Mouse (Mus musculus) neural tube, embryonic 12.5 days (tissue): ENCODE measurements at regions not wholly inside any gene's neighbourhood (a gene's known extent, or its start where the extent isn't known, plus 50 kb on each side); places are given as distances from the start of the nearest gene placed in this dataset.

Experiments
- ATAC-seq: fragments of 200-750 bp; cut with Nextera tagmentation; 2 replicates; pipeline ENCODE4 v1.8.0; 2017; ENCODE audit warnings: low read depth, mild to moderate bottlenecking, moderate TSS enrichment, moderate library complexity; ENCODE audit not compliant: low FRiP score
- H3K27ac ChIP-seq: fragments of 300-500 bp; sonication (generic); 2 replicates; pipeline ENCODE4 v1.5.1; 2016
- H3K27me3 ChIP-seq: fragments of 300-500 bp; sonication (generic); replicated peaks from 2 replicates; pipeline ENCODE4 v1.6.1; 2016; ENCODE audit warnings: mild to moderate bottlenecking
- H3K36me3 ChIP-seq: fragments of 300-500 bp; sonication (generic); 2 replicates; pipeline ENCODE4 v1.6.1; 2016; ENCODE audit warnings: mild to moderate bottlenecking
- H3K4me1 ChIP-seq: fragments of 300-500 bp; sonication (generic); 2 replicates; pipeline ENCODE4 v1.6.1; 2016
- H3K4me2 ChIP-seq: fragments of 300-500 bp; sonication (generic); replicated peaks from 2 replicates; pipeline ENCODE4 v1.6.1; 2016; ENCODE audit warnings: mild to moderate bottlenecking
- H3K4me3 ChIP-seq: fragments of 300-500 bp; sonication (generic); 2 replicates; pipeline ENCODE4 v1.5.1; 2016
- H3K9ac ChIP-seq: fragments of 300-500 bp; sonication (generic); 2 replicates; pipeline ENCODE4 v1.6.1; 2016; ENCODE audit warnings: mild to moderate bottlenecking
- H3K9me3 ChIP-seq: fragments of 300-500 bp; sonication (generic); 2 replicates; pipeline ENCODE4 v1.6.1; 2016; ENCODE audit warnings: mild to moderate bottlenecking
- WGBS: fragments of 180-500 bp; shearing (Covaris S2); methylation state at CpG from one replicate; pipeline ENCODE4 v1.1.7; 2016; 5-methylcytosine and 5-hydroxymethylcytosine counted together

- no peak overlapping the region for H3K27ac ChIP-seq
- H3K36me3 ChIP-seq = no peaks in the 10 kb centered on the region
- no peak overlapping the region for H3K4me3 ChIP-seq
- no peaks in the 10 kb centered on the region for H3K9me3 ChIP-seq
- no peak for ATAC-seq
- H3K9ac ChIP-seq = no peak overlapping the region
- H3K27me3 ChIP-seq = no peaks in the 10 kb centered on the region
- H3K4me2 ChIP-seq = no peak overlapping the region
- no peaks in the 10 kb centered on the region for H3K4me1 ChIP-seq
- 7% methylated on average over 5 of the region's 5 CpGs for WGBS
These were observed 315.6 kb downstream of the Etv1 start for GRCm38 (mm10) chr12:39094638-39095230.

GRCm38 (mm10) chr12:39123391-39124095, 344.4 kb downstream of the Etv1 start:
- no peaks in the 10 kb centered on the region for H3K27me3 ChIP-seq
- no peak overlapping the region for H3K4me2 ChIP-seq
- H3K4me1 ChIP-seq = no peaks in the 10 kb centered on the region
- no peak overlapping the region for H3K27ac ChIP-seq
- no peak overlapping the region for H3K4me3 ChIP-seq
- H3K36me3 ChIP-seq = no peaks in the 10 kb centered on the region
- no peak for ATAC-seq
- no peak overlapping the region for H3K9ac ChIP-seq
- no peaks in the 10 kb centered on the region for H3K9me3 ChIP-seq
- 73% methylated on average over 3 of the region's 3 CpGs for WGBS

- Histone ChIP-seq H3K36me3 (no peaks in the 10 kb centered on the region), H3K9ac (no peak overlapping the region), H3K4me3 (no peak overlapping the region), H3K4me2 (no peak overlapping the region), H3K9me3 (no peaks in the 10 kb centered on the region), H3K27me3 (no peaks in the 10 kb centered on the region), H3K4me1 (no peaks in the 10 kb centered on the region), H3K27ac (no peak overlapping the region)
- ATAC-seq = peak; percentile 41; the same call in 1 of the 2 replicates
- WGBS = 50% methylated on average over 6 of the region's 6 CpGs
These were observed 375.5 kb downstream of the Etv1 start for GRCm38 (mm10) chr12:39154689-39155088.

GRCm38 (mm10) chr12:39176958-39177357, 397.8 kb downstream of the Etv1 start:
- 62% methylated on average over 4 of the region's 4 CpGs for WGBS
- no peaks in the 10 kb centered on the region for H3K4me1 ChIP-seq
- H3K4me2 ChIP-seq = no peak overlapping the region
- H3K9me3 ChIP-seq = no peaks in the 10 kb centered on the region
- no peaks in the 10 kb centered on the region for H3K36me3 ChIP-seq
- no peak overlapping the region for H3K9ac ChIP-seq
- no peaks in the 10 kb centered on the region for H3K27me3 ChIP-seq
- H3K27ac ChIP-seq = no peak overlapping the region
- H3K4me3 ChIP-seq = no peak overlapping the region
- 0 out of 2 replicates have a peak, but pooled peaks have one; percentile 9 for ATAC-seq

- Histone ChIP-seq H3K36me3 (no peaks in the 10 kb centered on the region), H3K27me3 (no peaks in the 10 kb centered on the region), H3K4me1 (no peaks in the 10 kb centered on the region), H3K4me2 (no peak overlapping the region), H3K9ac (no peak overlapping the region), H3K27ac (no peak overlapping the region), H3K9me3 (no peaks in the 10 kb centered on the region), H3K4me3 (no peak overlapping the region)
- WGBS = 61% methylated on average over 4 of the region's 4 CpGs
- peak; percentile 17; the same call in 1 of the 2 replicates for ATAC-seq
These were observed 444.9 kb downstream of the Etv1 start for GRCm38 (mm10) chr12:39224073-39224472.

GRCm38 (mm10) chr12:39256605-39257004, 477.4 kb downstream of the Etv1 start:
- Histone ChIP-seq H3K4me3 (no peak overlapping the region), H3K36me3 (no peaks in the 10 kb centered on the region), H3K27ac (no peak overlapping the region), H3K27me3 (no peaks in the 10 kb centered on the region), H3K4me2 (no peak overlapping the region), H3K9me3 (no peaks in the 10 kb centered on the region), H3K9ac (no peak overlapping the region), H3K4me1 (no peaks in the 10 kb centered on the region)
- WGBS = 78% methylated on average over 6 of the region's 6 CpGs
- no peak for ATAC-seq

- H3K27me3 ChIP-seq = no peaks in the 10 kb centered on the region
- ATAC-seq = no peak
- WGBS = 73% methylated on average over 1 of the region's 1 CpGs
- no peak overlapping the region for H3K9ac ChIP-seq
- no peaks in the 10 kb centered on the region for H3K4me1 ChIP-seq
- no peak overlapping the region for H3K4me3 ChIP-seq
- no peak overlapping the region for H3K27ac ChIP-seq
- H3K36me3 ChIP-seq = no peaks in the 10 kb centered on the region
- H3K9me3 ChIP-seq = no peaks in the 10 kb centered on the region
- H3K4me2 ChIP-seq = no peak overlapping the region
These were observed 478.4 kb downstream of the Etv1 start for GRCm38 (mm10) chr12:39257571-39257970.

- Histone ChIP-seq H3K27ac (no peak overlapping the region), H3K36me3 (no peaks in the 10 kb centered on the region), H3K9me3 (no peaks in the 10 kb centered on the region), H3K27me3 (no peaks in the 10 kb centered on the region), H3K4me1 (no peaks in the 10 kb centered on the region), H3K9ac (no peak overlapping the region), H3K4me2 (no peak overlapping the region), H3K4me3 (no peak overlapping the region)
- 72% methylated on average over 2 of the region's 2 CpGs for WGBS
- ATAC-seq = no peak
These were observed 510.5 kb downstream of the Etv1 start for GRCm38 (mm10) chr12:39289676-39290075.

- peak; percentile 89 for ATAC-seq
- H3K27ac ChIP-seq = no peak overlapping the region
- H3K4me3 ChIP-seq = no peak overlapping the region
- H3K4me2 ChIP-seq = peak overlapping the region; percentile 30; the same call in 1 of the 2 replicates
- H3K27me3 ChIP-seq = no peaks in the 10 kb centered on the region
- WGBS = 43% methylated on average over 13 of the region's 13 CpGs
- no peaks in the 10 kb centered on the region for H3K9me3 ChIP-seq
- H3K36me3 ChIP-seq = no peaks in the 10 kb centered on the region
- H3K4me1 ChIP-seq = no peaks in the 10 kb centered on the region
- H3K9ac ChIP-seq = no peak overlapping the region
These were observed 522.4 kb downstream of the Etv1 start for GRCm38 (mm10) chr12:39301351-39302212.

- H3K4me1 ChIP-seq = no peaks in the 10 kb centered on the region
- no peak overlapping the region for H3K4me2 ChIP-seq
- no peaks in the 10 kb centered on the region for H3K9me3 ChIP-seq
- WGBS = 67% methylated on average over 2 of the region's 2 CpGs
- H3K27me3 ChIP-seq = no peaks in the 10 kb centered on the region
- H3K27ac ChIP-seq = no peak overlapping the region
- no peaks in the 10 kb centered on the region for H3K36me3 ChIP-seq
- H3K9ac ChIP-seq = no peak overlapping the region
- ATAC-seq = no peak
- H3K4me3 ChIP-seq = no peak overlapping the region
These were observed 523.0 kb downstream of the Etv1 start for GRCm38 (mm10) chr12:39302213-39302591.

- Histone ChIP-seq H3K9ac (no peak overlapping the region), H3K36me3 (no peaks in the 10 kb centered on the region), H3K27me3 (no peaks in the 10 kb centered on the region), H3K4me3 (no peak overlapping the region), H3K9me3 (no peaks in the 10 kb centered on the region), H3K4me2 (no peak overlapping the region), H3K4me1 (no peaks in the 10 kb centered on the region), H3K27ac (no peak overlapping the region)
- ATAC-seq = no peak
- WGBS = 71% methylated on average over 1 of the region's 1 CpGs
These were observed 528.6 kb downstream of the Etv1 start for GRCm38 (mm10) chr12:39307746-39308145.

- ATAC-seq = no peak
- Histone ChIP-seq H3K9ac (no peak overlapping the region), H3K4me1 (no peaks in the 10 kb centered on the region), H3K27ac (no peak overlapping the region), H3K4me2 (no peak overlapping the region), H3K9me3 (no peaks in the 10 kb centered on the region), H3K27me3 (no peaks in the 10 kb centered on the region), H3K36me3 (no peaks in the 10 kb centered on the region), H3K4me3 (no peak overlapping the region)
- WGBS = 76% methylated on average over 3 of the region's 3 CpGs
These were observed 530.7 kb downstream of the Etv1 start for GRCm38 (mm10) chr12:39309905-39310304.
